Mouse (Mus musculus) CH12.LX (cell line): Measurements from ENCODE around the gene Capsl. TPM values are rescaled to one million over a fixed set of nuclear protein-coding genes. Genes with fewer than 3 reads are reported as not detected.
A peak's percentile ranks its signal among the peaks of the same experiment; 100 is the strongest.

Experiments
- DNase-seq: peaks from one replicate; pipeline ENCODE4 v3.0.0-alpha.2; 2013; ENCODE audit errors: extremely low read depth
- H3K27ac ChIP-seq: 2 replicates; pipeline ENCODE4 v1.5.1; 2012; ENCODE audit warnings: low read depth, mild to moderate bottlenecking, control low read depth, moderate library complexity; ENCODE audit not compliant: insufficient read depth
- H3K27me3 ChIP-seq: replicated peaks from 2 replicates; pipeline ENCODE3; 2012; ENCODE audit warnings: inconsistent platforms
- H3K36me3 ChIP-seq, 2 experiments: replicated peaks in 1 of 2; 2 replicates each; pipeline versions ENCODE3 to v1.6.1; 2012; ENCODE audit warnings: inconsistent platforms in 1 of 2, low read length in 1 of 2, mild to moderate bottlenecking in 1 of 2, mixed read lengths in 1 of 2, moderate library complexity in 1 of 2; ENCODE audit not compliant: control insufficient read depth in 1 of 2, insufficient read depth in 1 of 2
- H3K4me1 ChIP-seq, 2 experiments: 2 replicates each; pipeline ENCODE4 v1.6.1; 2012; ENCODE audit warnings: inconsistent platforms in 1 of 2, moderate library complexity in 1 of 2; ENCODE audit not compliant: insufficient read depth in 2 of 2, control insufficient read depth in 1 of 2
- H3K4me2 ChIP-seq: 2 replicates; pipeline ENCODE4 v1.6.1; 2012; ENCODE audit warnings: low read depth, mild to moderate bottlenecking, control low read depth; ENCODE audit not compliant: poor library complexity, insufficient read depth, severe bottlenecking
- H3K4me3 ChIP-seq, 3 experiments: fragments of 150-350 bp in 1 of 3; sonication (generic) in 1 of 3; replicated peaks in 1 of 3; 2 replicates each; pipeline versions ENCODE3 to v1.5.1; 2011 to 2012; ENCODE audit warnings: low read depth in 2 of 3, low read length in 2 of 3, mild to moderate bottlenecking in 2 of 3, moderate library complexity in 2 of 3, control low read depth in 1 of 3, improper control_type of control experiment in 1 of 3, inconsistent platforms in 1 of 3, mixed read lengths in 1 of 3; ENCODE audit not compliant: poor library complexity in 1 of 3
- H3K79me2 ChIP-seq: replicated peaks from 2 replicates; pipeline ENCODE4 v1.6.1; 2012; ENCODE audit warnings: mild to moderate bottlenecking, moderate library complexity; ENCODE audit not compliant: control insufficient read depth, poor library complexity, insufficient read depth, severe bottlenecking; ENCODE audit errors: extremely low read depth
- H3K9ac ChIP-seq: 2 replicates; pipeline ENCODE4 v1.6.1; 2012; ENCODE audit warnings: low read depth, mild to moderate bottlenecking, control low read depth, moderate library complexity; ENCODE audit not compliant: insufficient read depth
- H3K9me3 ChIP-seq: replicated peaks from 2 replicates; pipeline ENCODE3; 2012; ENCODE audit warnings: low read length, inconsistent platforms, mixed read lengths
- CHD2 ChIP-seq: IDR thresholded peaks from 2 replicates; pipeline ENCODE4 v1.6.1; 2011; ENCODE audit warnings: low read length, improper control_type of control experiment
- ELF1 ChIP-seq: IDR thresholded peaks from 2 replicates; pipeline ENCODE4 v1.6.1; 2014; ENCODE audit warnings: low read depth, mild to moderate bottlenecking, inconsistent platforms, low read length, improper control_type of control experiment
- ETS1 ChIP-seq: conservative IDR thresholded peaks from 2 replicates; pipeline ENCODE4 v1.6.1; 2012; ENCODE audit warnings: low read depth, mild to moderate bottlenecking, inconsistent platforms, low read length, improper control_type of control experiment, moderate library complexity
- GABPA ChIP-seq: IDR thresholded peaks from 2 replicates; pipeline ENCODE4 v1.6.1; 2012; ENCODE audit warnings: low read depth, low read length, improper control_type of control experiment, inconsistent platforms; ENCODE audit not compliant: insufficient replicate concordance
- JUN ChIP-seq: IDR thresholded peaks from 2 replicates; pipeline ENCODE4 v1.6.1; 2011; ENCODE audit warnings: low read depth, mild to moderate bottlenecking, low read length, improper control_type of control experiment, moderate library complexity; ENCODE audit not compliant: insufficient read depth
- JUND ChIP-seq: conservative IDR thresholded peaks from 2 replicates; pipeline ENCODE4 v1.6.1; 2011; ENCODE audit warnings: low read depth, low read length, improper control_type of control experiment
- MAFK ChIP-seq: IDR thresholded peaks from 2 replicates; pipeline ENCODE4 v1.6.1; 2011; ENCODE audit warnings: low read length, improper control_type of control experiment; ENCODE audit not compliant: insufficient replicate concordance
- MYC ChIP-seq: IDR thresholded peaks from 2 replicates; pipeline ENCODE4 v1.6.1; 2011; ENCODE audit warnings: low read depth, mild to moderate bottlenecking, improper control_type of control experiment, low read length
- NELFE ChIP-seq: IDR thresholded peaks from 2 replicates; pipeline ENCODE4 v1.6.1; 2011; ENCODE audit warnings: low read depth, low read length, improper control_type of control experiment
- POLR2AphosphoS2 ChIP-seq: IDR thresholded peaks from 2 replicates; pipeline ENCODE4 v1.6.1; 2011; ENCODE audit warnings: low read depth, low read length, improper control_type of control experiment
- RAD21 ChIP-seq: IDR thresholded peaks from 2 replicates; pipeline ENCODE4 v1.6.1; 2011; ENCODE audit warnings: low read depth, mild to moderate bottlenecking, low read length, improper control_type of control experiment, moderate library complexity
- ZC3H11A ChIP-seq: IDR thresholded peaks from 2 replicates; pipeline ENCODE4 v1.6.1; 2012; ENCODE audit warnings: low read depth, mild to moderate bottlenecking, inconsistent platforms, low read length, improper control_type of control experiment
- ZMIZ1 ChIP-seq: IDR thresholded peaks from 2 replicates; pipeline ENCODE4 v1.6.1; 2012; ENCODE audit warnings: low read depth, mild to moderate bottlenecking, inconsistent platforms, low read length, improper control_type of control experiment
- ZNF384 ChIP-seq: IDR thresholded peaks from 2 replicates; pipeline ENCODE4 v1.6.1; 2012; ENCODE audit warnings: low read depth, low read length, improper control_type of control experiment, inconsistent platforms
- dilution Hi-C: fragments of 300-500 bp; cut with MboI; formaldehyde crosslinking; loops from 2 replicates; pipeline ENCODE4 v1.14.3; 2020; ENCODE audit warnings: low sequenced_read_pairs; ENCODE audit not compliant: extremely low pct_unique_long_range_greater_than_20kb, extremely low pct_ligation_motif_present
- in situ Hi-C: fragments of 300-500 bp; cut with MboI; formaldehyde crosslinking; loops from 3 replicates; pipeline ENCODE4 v1.14.3; 2019; ENCODE audit warnings: low sequenced_read_pairs, low pct_ligation_motif_present, low pct_unique_long_range_greater_than_20kb, mixed read lengths
- polyA plus RNA-seq: library from polyadenylated mRNA; unstranded; fragments of >175 nt; gene quantifications from 2 replicates; pipeline ENCODE4 v1.2.1, GENCODE M21; 2012; ENCODE audit warnings: low read depth; ENCODE audit not compliant: insufficient read length
- total RNA-seq, 2 experiments: library from RNA; depleted of rRNA; stranded (reverse); fragments of 300-350 nt in 1 of 2; fragments of >200 nt in 1 of 2; gene quantifications; 2 replicates each; pipeline ENCODE4 v1.2.3; 2012 to 2014

Gene Capsl
- total RNA-seq (2012; rRNA removed) (5.0 and 5.7 TPM in 2 replicates), total RNA-seq (2014; rRNA removed) (1.2 TPM in 2 replicates), polyA plus RNA-seq (1.6 and 2.2 TPM in 2 replicates)

GRCm38 (mm10) chr15:9435534-9436180 is at the start of gene Capsl:
TSS of gene Capsl (plus strand) at chr15:9436028.
- Histone ChIP-seq H3K9ac (no peak within 1 kb of the TSS; the same call in 1 of the 2 replicates), H3K4me1 (peaks cover 0 to 4% of the 10 kb centered on the region in 2 experiments; a peak in 1 of 4 replicates), H3K27ac (no peak within 1 kb of the TSS), H3K79me2 (no peaks in the 10 kb centered on the region), H3K27me3 (no peaks in the 10 kb centered on the region), H3K4me2 (peak within 1 kb of the TSS; percentile 93), H3K36me3 (no peaks in the 10 kb centered on the region), H3K4me3 (peak within 1 kb of the TSS in 2 of 3 experiments; percentile 31 to 47), H3K9me3 (no peaks in the 10 kb centered on the region)
- in situ Hi-C loops: no loop called here
- no peak for TF ChIP-seq POLR2AphosphoS2
- TF ChIP-seq GABPA: no peak
- no peak for TF ChIP-seq ETS1
- TF ChIP-seq ELF1: 0 out of 2 replicates have a peak, but pooled peaks have one; percentile 40
- no peak for TF ChIP-seq JUN
- TF ChIP-seq CHD2: peak; percentile 90
- no peak for TF ChIP-seq NELFE
- TF ChIP-seq MYC: no peak
- no peak for TF ChIP-seq RAD21
- TF ChIP-seq JUND: no peak
- DNase-seq: peak; percentile 28
- dilution Hi-C loops: no loop called here

GRCm38 (mm10) chr15:9409475-9409874 is 26.4 kb upstream of the Capsl start:
- Histone ChIP-seq H3K4me3 (no peak overlapping the region), H3K27me3 (no peaks in the 10 kb centered on the region), H3K9ac (no peak overlapping the region), H3K9me3 (no peaks in the 10 kb centered on the region), H3K4me2 (no peak overlapping the region), H3K36me3 (no peaks in the 10 kb centered on the region), H3K4me1 (no peaks in the 10 kb centered on the region), H3K27ac (no peak overlapping the region), H3K79me2 (no peaks in the 10 kb centered on the region)
- DNase-seq: no peak
- in situ Hi-C loops: no loop called here
- dilution Hi-C loops: no loop called here
- TF ChIP-seq ZMIZ1 (no peak), MAFK (no peak), ZNF384 (no peak), ZC3H11A (no peak)
